Mouse (Mus musculus) CH12.LX (cell line): ENCODE measurements around the gene Ppp1r12a. TPM values are rescaled to one million over a fixed set of nuclear protein-coding genes. Genes with fewer than 3 reads are reported as not detected.

Source experiments
- DNase-seq: peaks from one replicate; pipeline ENCODE4 v3.0.0-alpha.2; 2013; ENCODE audit errors: extremely low read depth
- H3K27ac ChIP-seq: 2 replicates; pipeline ENCODE4 v1.5.1; 2012; ENCODE audit warnings: low read depth, mild to moderate bottlenecking, control low read depth, moderate library complexity; ENCODE audit not compliant: insufficient read depth
- H3K27me3 ChIP-seq: replicated peaks from 2 replicates; pipeline ENCODE3; 2012; ENCODE audit warnings: inconsistent platforms
- H3K36me3 ChIP-seq, 2 experiments: replicated peaks in 1 of 2; 2 replicates each; pipeline versions ENCODE3 to v1.6.1; 2012; ENCODE audit warnings: inconsistent platforms in 1 of 2, low read length in 1 of 2, mild to moderate bottlenecking in 1 of 2, mixed read lengths in 1 of 2, moderate library complexity in 1 of 2; ENCODE audit not compliant: control insufficient read depth in 1 of 2, insufficient read depth in 1 of 2
- H3K4me1 ChIP-seq, 2 experiments: 2 replicates each; pipeline ENCODE4 v1.6.1; 2012; ENCODE audit warnings: inconsistent platforms in 1 of 2, moderate library complexity in 1 of 2; ENCODE audit not compliant: insufficient read depth in 2 of 2, control insufficient read depth in 1 of 2
- H3K4me2 ChIP-seq: 2 replicates; pipeline ENCODE4 v1.6.1; 2012; ENCODE audit warnings: low read depth, mild to moderate bottlenecking, control low read depth; ENCODE audit not compliant: poor library complexity, insufficient read depth, severe bottlenecking
- H3K4me3 ChIP-seq, 3 experiments: fragments of 150-350 bp in 1 of 3; sonication (generic) in 1 of 3; replicated peaks in 1 of 3; 2 replicates each; pipeline versions ENCODE3 to v1.5.1; 2011 to 2012; ENCODE audit warnings: low read depth in 2 of 3, low read length in 2 of 3, mild to moderate bottlenecking in 2 of 3, moderate library complexity in 2 of 3, control low read depth in 1 of 3, improper control_type of control experiment in 1 of 3, inconsistent platforms in 1 of 3, mixed read lengths in 1 of 3; ENCODE audit not compliant: poor library complexity in 1 of 3
- H3K79me2 ChIP-seq: replicated peaks from 2 replicates; pipeline ENCODE4 v1.6.1; 2012; ENCODE audit warnings: mild to moderate bottlenecking, moderate library complexity; ENCODE audit not compliant: control insufficient read depth, poor library complexity, insufficient read depth, severe bottlenecking; ENCODE audit errors: extremely low read depth
- H3K9ac ChIP-seq: 2 replicates; pipeline ENCODE4 v1.6.1; 2012; ENCODE audit warnings: low read depth, mild to moderate bottlenecking, control low read depth, moderate library complexity; ENCODE audit not compliant: insufficient read depth
- H3K9me3 ChIP-seq: replicated peaks from 2 replicates; pipeline ENCODE3; 2012; ENCODE audit warnings: low read length, inconsistent platforms, mixed read lengths
- BHLHE40 ChIP-seq: IDR thresholded peaks from 2 replicates; pipeline ENCODE4 v1.6.1; 2011; ENCODE audit warnings: mild to moderate bottlenecking, low read depth, low read length, improper control_type of control experiment
- CHD1 ChIP-seq: IDR thresholded peaks from 2 replicates; pipeline ENCODE4 v1.6.1; 2012; ENCODE audit warnings: low read depth, low read length, improper control_type of control experiment, inconsistent platforms
- CHD2 ChIP-seq: IDR thresholded peaks from 2 replicates; pipeline ENCODE4 v1.6.1; 2011; ENCODE audit warnings: low read length, improper control_type of control experiment
- E2F4 ChIP-seq: IDR thresholded peaks from 2 replicates; pipeline ENCODE4 v1.6.1; 2011; ENCODE audit warnings: low read depth, low read length, improper control_type of control experiment; ENCODE audit not compliant: insufficient replicate concordance
- ELF1 ChIP-seq: IDR thresholded peaks from 2 replicates; pipeline ENCODE4 v1.6.1; 2014; ENCODE audit warnings: low read depth, mild to moderate bottlenecking, inconsistent platforms, low read length, improper control_type of control experiment
- EP300 ChIP-seq: IDR thresholded peaks from 2 replicates; pipeline ENCODE4 v1.6.1; 2011; ENCODE audit warnings: low read length, improper control_type of control experiment
- ETS1 ChIP-seq: conservative IDR thresholded peaks from 2 replicates; pipeline ENCODE4 v1.6.1; 2012; ENCODE audit warnings: low read depth, mild to moderate bottlenecking, inconsistent platforms, low read length, improper control_type of control experiment, moderate library complexity
- GABPA ChIP-seq: IDR thresholded peaks from 2 replicates; pipeline ENCODE4 v1.6.1; 2012; ENCODE audit warnings: low read depth, low read length, improper control_type of control experiment, inconsistent platforms; ENCODE audit not compliant: insufficient replicate concordance
- JUND ChIP-seq: conservative IDR thresholded peaks from 2 replicates; pipeline ENCODE4 v1.6.1; 2011; ENCODE audit warnings: low read depth, low read length, improper control_type of control experiment
- MAZ ChIP-seq: IDR thresholded peaks from 2 replicates; pipeline ENCODE4 v1.6.1; 2012; ENCODE audit warnings: low read depth, mild to moderate bottlenecking, inconsistent platforms, low read length, improper control_type of control experiment, moderate library complexity
- MEF2A ChIP-seq: IDR thresholded peaks from 2 replicates; pipeline ENCODE4 v1.6.1; 2014; ENCODE audit warnings: low read depth, mild to moderate bottlenecking, inconsistent platforms, low read length, improper control_type of control experiment, borderline replicate concordance
- MYC ChIP-seq: IDR thresholded peaks from 2 replicates; pipeline ENCODE4 v1.6.1; 2011; ENCODE audit warnings: low read depth, mild to moderate bottlenecking, improper control_type of control experiment, low read length
- POLR2A ChIP-seq: IDR thresholded peaks from 2 replicates; pipeline ENCODE4 v1.6.1; 2011; ENCODE audit warnings: low read depth, mild to moderate bottlenecking, improper control_type of control experiment, low read length
- POLR2AphosphoS2 ChIP-seq: IDR thresholded peaks from 2 replicates; pipeline ENCODE4 v1.6.1; 2011; ENCODE audit warnings: low read depth, low read length, improper control_type of control experiment
- RAD21 ChIP-seq: IDR thresholded peaks from 2 replicates; pipeline ENCODE4 v1.6.1; 2011; ENCODE audit warnings: low read depth, mild to moderate bottlenecking, low read length, improper control_type of control experiment, moderate library complexity
- RCOR1 ChIP-seq: conservative IDR thresholded peaks from 2 replicates; pipeline ENCODE4 v1.6.1; 2012; ENCODE audit warnings: low read depth, mild to moderate bottlenecking, inconsistent platforms, low read length, improper control_type of control experiment
- TBP ChIP-seq: conservative IDR thresholded peaks from 2 replicates; pipeline ENCODE4 v1.6.1; 2011; ENCODE audit warnings: low read depth, low read length, improper control_type of control experiment
- UBTF ChIP-seq: IDR thresholded peaks from 2 replicates; pipeline ENCODE4 v1.6.1; 2012; ENCODE audit warnings: low read depth, mild to moderate bottlenecking, inconsistent platforms, low read length, improper control_type of control experiment, moderate library complexity
- USF2 ChIP-seq: conservative IDR thresholded peaks from 2 replicates; pipeline ENCODE4 v1.6.1; 2011; ENCODE audit warnings: low read depth, low read length, improper control_type of control experiment
- ZC3H11A ChIP-seq: IDR thresholded peaks from 2 replicates; pipeline ENCODE4 v1.6.1; 2012; ENCODE audit warnings: low read depth, mild to moderate bottlenecking, inconsistent platforms, low read length, improper control_type of control experiment
- ZNF384 ChIP-seq: IDR thresholded peaks from 2 replicates; pipeline ENCODE4 v1.6.1; 2012; ENCODE audit warnings: low read depth, low read length, improper control_type of control experiment, inconsistent platforms
- dilution Hi-C: fragments of 300-500 bp; cut with MboI; formaldehyde crosslinking; loops from 2 replicates; pipeline ENCODE4 v1.14.3; 2020; ENCODE audit warnings: low sequenced_read_pairs; ENCODE audit not compliant: extremely low pct_unique_long_range_greater_than_20kb, extremely low pct_ligation_motif_present
- in situ Hi-C: fragments of 300-500 bp; cut with MboI; formaldehyde crosslinking; loops from 3 replicates; pipeline ENCODE4 v1.14.3; 2019; ENCODE audit warnings: low sequenced_read_pairs, low pct_ligation_motif_present, low pct_unique_long_range_greater_than_20kb, mixed read lengths
- polyA plus RNA-seq: library from polyadenylated mRNA; unstranded; fragments of >175 nt; gene quantifications from 2 replicates; pipeline ENCODE4 v1.2.1, GENCODE M21; 2012; ENCODE audit warnings: low read depth; ENCODE audit not compliant: insufficient read length
- total RNA-seq, 2 experiments: library from RNA; depleted of rRNA; stranded (reverse); fragments of 300-350 nt in 1 of 2; fragments of >200 nt in 1 of 2; gene quantifications; 2 replicates each; pipeline ENCODE4 v1.2.3; 2012 to 2014

The Ppp1r12a gene
- total and polyA plus RNA-seq, 3 experiments = 34.4 to 70.8 (median 60.0) TPM

DNA sequence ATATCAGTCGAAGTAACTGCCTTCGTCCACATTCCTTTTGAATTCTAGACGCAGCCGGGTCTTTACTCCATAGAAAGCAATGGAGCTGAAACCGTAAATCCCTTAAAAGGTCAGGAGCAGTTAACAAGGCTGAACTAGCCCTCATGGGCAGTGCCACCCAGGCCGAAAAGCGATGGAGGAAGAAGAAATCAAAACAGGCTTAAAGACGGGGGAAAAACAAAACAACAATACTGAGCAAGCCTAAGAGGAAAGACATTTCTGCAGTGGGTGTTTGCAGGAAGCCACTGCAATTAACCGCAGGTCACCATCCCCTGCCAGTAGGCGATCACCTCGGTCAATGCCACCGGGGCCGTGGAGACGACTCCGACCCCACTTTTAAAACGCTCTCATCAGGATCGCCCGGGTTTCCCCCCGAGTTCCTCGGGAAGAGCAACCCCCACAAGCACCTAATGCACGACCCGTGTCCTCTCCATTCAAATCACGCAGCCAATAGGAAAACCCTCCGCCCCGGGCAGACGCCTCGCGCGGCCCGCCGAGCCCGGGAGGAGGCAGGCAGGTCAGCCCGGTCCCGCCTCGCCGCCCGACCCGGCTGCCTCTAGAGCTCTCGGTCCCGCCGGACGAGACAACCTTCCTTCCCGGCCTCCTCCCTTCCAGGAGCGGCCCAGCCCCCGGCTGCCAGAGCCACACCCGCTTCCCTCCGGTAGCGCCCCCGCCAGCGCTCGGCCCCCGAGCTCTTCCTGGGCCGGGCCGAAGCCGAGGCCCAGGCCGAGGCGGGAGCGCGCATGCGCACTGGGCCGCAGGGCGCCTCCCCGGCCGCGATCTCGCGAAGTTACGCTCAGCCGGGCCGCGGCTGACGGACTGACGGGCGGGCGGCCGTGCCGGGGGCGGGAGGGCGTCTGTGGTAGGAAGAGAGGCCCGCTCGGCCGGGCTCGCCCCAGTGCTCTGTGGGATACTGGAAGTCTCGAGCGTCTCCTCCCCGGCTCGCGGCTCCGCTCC, at the start of gene Ppp1r12a (continued):
- no peak for TF ChIP-seq ZNF384
- TF ChIP-seq, all 38 proteins: peak for 14

DNA sequence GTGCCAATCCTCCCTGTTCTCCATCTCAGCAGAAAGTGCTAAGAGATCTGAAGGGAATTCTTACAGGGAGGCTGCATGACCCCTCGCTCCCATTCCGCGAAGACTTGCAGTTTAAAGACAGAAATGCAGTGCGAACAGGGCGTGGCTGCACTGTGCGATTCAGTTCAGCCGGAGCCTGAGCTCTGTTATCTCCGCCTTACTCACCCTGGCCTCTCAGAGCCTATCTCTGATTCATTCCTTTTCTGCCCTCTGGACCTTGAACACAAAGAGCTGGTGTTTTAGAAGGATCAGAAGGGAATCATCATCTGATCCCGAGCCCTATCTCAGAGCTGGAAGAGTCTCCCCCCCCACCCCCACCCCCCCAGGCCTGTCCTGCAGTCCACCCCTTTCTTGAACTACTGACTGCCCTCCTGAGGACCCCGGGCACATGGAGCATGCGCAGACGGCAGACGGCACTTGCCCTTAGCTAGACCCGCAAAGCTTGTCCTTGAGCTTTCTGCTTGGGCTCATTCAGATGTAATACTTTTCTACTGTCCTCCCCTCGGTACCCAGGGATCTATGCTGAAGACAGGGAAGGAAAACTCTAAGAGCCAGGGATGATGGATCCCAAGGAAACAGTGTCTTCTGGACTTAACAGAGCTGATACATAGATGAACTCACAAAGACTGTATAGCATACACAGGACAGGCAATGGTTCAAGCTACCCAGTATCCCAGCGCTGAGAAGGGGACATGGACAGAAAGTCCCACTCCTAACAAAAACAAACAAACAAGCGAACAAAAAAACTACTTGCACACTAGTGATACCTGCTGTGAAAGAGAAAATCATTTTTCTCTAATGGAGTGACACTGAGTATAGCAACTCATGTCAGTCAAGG, 48.4 kb upstream of the Ppp1r12a start:
- no peak for TF ChIP-seq GABPA
- no peak for TF ChIP-seq CHD2
- TF ChIP-seq POLR2A = no peak
- TF ChIP-seq JUND = no peak
- no peak for TF ChIP-seq POLR2AphosphoS2
- no peak for TF ChIP-seq E2F4
- no peak for TF ChIP-seq EP300
- no peaks in the 10 kb centered on the region for H3K9me3 ChIP-seq
- no peak overlapping the region for H3K4me2 ChIP-seq
- DNase-seq = no peak
- in situ Hi-C loops = no loop called here
- H3K36me3 ChIP-seq = no peaks in the 10 kb centered on the region
- no peak overlapping the region for H3K4me3 ChIP-seq
- H3K27me3 ChIP-seq = no peaks in the 10 kb centered on the region
- no peak overlapping the region for H3K9ac ChIP-seq
- no peak overlapping the region for H3K27ac ChIP-seq
- dilution Hi-C loops = no loop called here
- H3K4me1 ChIP-seq = no peaks in the 10 kb centered on the region
- H3K79me2 ChIP-seq = no peaks in the 10 kb centered on the region

DNA sequence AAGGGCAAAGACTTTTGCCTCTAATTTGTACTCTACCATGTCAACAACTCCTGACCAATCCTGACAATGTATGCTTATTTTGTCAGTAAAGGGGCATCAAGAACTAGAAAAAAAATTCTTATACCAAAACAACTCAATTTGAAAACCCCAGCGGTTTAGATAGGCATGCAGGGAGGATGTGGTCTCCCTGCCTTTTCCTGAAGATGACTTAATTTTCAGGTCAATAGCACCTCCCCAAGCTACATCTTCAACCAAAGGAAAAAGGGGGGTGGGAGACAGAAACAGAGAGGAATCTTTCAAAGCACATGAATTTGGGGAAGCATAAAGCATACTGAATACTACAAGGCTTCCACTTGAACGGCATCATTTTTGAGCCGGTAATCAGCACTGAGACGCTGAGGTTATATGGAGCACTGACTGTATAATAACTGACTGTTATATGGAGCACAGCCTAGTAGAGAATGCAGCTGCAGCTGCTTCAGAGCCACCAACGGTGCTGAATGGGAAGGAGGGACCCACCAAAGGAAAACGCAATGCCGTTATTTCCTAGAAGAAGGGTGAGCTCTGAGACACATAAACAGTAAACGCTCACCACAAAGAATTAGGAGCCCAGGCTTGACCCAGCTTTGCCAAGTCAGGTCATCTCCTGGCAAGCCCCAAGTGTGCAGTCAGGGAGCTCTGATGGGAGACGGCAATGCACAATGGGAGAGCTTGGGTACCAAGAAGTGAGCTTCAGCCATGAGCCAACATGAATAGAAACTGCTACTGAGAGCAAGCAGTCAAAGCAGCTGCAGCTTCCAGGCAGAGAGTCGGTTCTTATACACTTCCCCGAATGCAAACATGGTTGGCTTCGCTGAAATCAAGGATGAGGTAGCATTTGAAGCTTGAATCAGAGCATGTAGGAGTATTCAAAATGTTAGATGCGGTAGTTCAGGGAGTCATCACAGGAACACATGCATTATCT, 43.5 kb upstream of the Ppp1r12a start:
- H3K27me3 ChIP-seq = no peaks in the 10 kb centered on the region
- no peak for DNase-seq
- in situ Hi-C loops (no loop called here), dilution Hi-C loops (no loop called here)
- H3K9me3 ChIP-seq = no peaks in the 10 kb centered on the region
- no peaks in the 10 kb centered on the region for H3K4me1 ChIP-seq
- H3K4me2 ChIP-seq = no peak overlapping the region
- H3K9ac ChIP-seq = no peak overlapping the region
- TF ChIP-seq RAD21 = no peak
- no peak for TF ChIP-seq E2F4
- no peak for TF ChIP-seq BHLHE40
- no peak for TF ChIP-seq RCOR1
- no peak for TF ChIP-seq USF2
- TF ChIP-seq ZC3H11A = no peak
- TF ChIP-seq POLR2AphosphoS2 = no peak
- no peak for TF ChIP-seq TBP
- TF ChIP-seq ELF1 = no peak
- TF ChIP-seq MYC = no peak
- TF ChIP-seq CHD1 = no peak
- TF ChIP-seq UBTF = no peak
- TF ChIP-seq MEF2A = no peak
- no peak for TF ChIP-seq CHD2
- no peak for TF ChIP-seq ETS1
- TF ChIP-seq JUND = no peak
- no peak for TF ChIP-seq MAZ
- no peaks in the 10 kb centered on the region for H3K79me2 ChIP-seq
- H3K27ac ChIP-seq = no peak overlapping the region
- H3K4me3 ChIP-seq = no peak overlapping the region
- no peaks in the 10 kb centered on the region for H3K36me3 ChIP-seq
